Mouse (Mus musculus): ENCODE measurements at regions not wholly inside any gene's neighbourhood (a gene's known extent, or its start where the extent isn't known, plus 50 kb on each side); places are given as distances from the start of the nearest gene placed in this dataset.

DNA sequence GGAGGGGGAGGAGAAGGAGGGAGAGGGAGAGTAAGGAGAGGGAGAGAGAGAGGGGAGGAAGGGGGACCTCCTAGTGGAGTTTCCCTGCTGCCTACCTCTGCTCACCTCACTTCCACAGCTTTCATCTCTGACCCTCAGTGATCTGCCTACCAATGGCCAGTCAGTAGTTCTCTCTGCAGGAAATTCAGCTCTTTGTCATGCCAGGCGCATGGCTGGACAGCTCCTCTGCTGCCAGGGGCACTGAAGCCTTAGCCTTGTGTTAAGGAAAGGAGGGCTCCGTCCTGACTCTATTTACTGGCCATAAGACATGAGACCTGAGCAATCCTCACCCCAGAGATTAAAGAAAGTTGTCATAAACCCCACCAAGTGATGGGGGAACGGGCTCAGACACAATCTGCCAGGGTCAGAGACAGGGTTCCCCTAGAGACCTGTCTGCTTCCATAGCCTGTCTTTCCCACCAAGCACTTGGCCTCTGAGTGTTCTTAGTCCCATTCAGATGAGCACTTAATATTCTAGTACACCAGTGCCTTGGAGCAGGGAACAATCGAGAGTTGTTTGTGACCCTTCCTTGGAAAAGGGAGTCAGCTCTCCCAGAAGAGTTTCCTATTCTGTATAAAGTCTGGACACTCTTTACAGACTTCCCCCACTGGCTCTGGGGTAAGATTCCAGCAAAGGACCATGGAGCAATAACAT lies 65.9 kb upstream of the Ppp2r5a start:
- TF ChIP-seq CTCF (IDR thresholded peaks at IDR 0.05) = no peak
- no peak for TF ChIP-seq EP300 (IDR thresholded peaks at IDR 0.05)
